Mouse (Mus musculus): ENCODE measurements around the gene Npdc1. TPM values are rescaled to one million over a fixed set of nuclear protein-coding genes. Genes with fewer than 3 reads are reported as not detected.

The Npdc1 gene
- polyA plus RNA-seq, 1 experiment from 2014 or later = 408 TPM

GRCm38 (mm10) chr2:25434292-25434691 is 35.1 kb downstream of the Npdc1 start:
- Histone ChIP-seq H3K4me1 (peaks cover 21% of the 10 kb centered on the region), H3K36me3 (peaks cover 41% of the 10 kb centered on the region), H3K9me3 (no peaks in the 10 kb centered on the region), H3K27ac (replicated peaks) (no peak overlapping the region), H3K9ac (replicated peaks) (no peak overlapping the region), H3K4me3 (no peak overlapping the region), H3K4me2 (replicated peaks) (no peak overlapping the region), H3K27me3 (peaks cover 2% of the 10 kb centered on the region; the same call in 1 of the 2 replicates)
- 91% methylated on average over 8 of the region's 8 CpGs for WGBS
- ATAC-seq (replicated peaks) = no peak

GRCm38 (mm10) chr2:25436286-25436820 is 37.2 kb downstream of the Npdc1 start:
- Histone ChIP-seq H3K4me3 (no peak overlapping the region), H3K9ac (replicated peaks) (no peak overlapping the region), H3K27ac (replicated peaks) (no peak overlapping the region), H3K9me3 (no peaks in the 10 kb centered on the region), H3K4me1 (peaks cover under 1% of the 10 kb centered on the region; the same call in 1 of the 2 replicates), H3K27me3 (no peaks in the 10 kb centered on the region), H3K36me3 (peaks cover 50% of the 10 kb centered on the region), H3K4me2 (replicated peaks) (no peak overlapping the region)
- ATAC-seq (replicated peaks) = no peak
- 93% methylated on average over 10 of the region's 10 CpGs for WGBS

GRCm38 (mm10) chr2:25441067-25441466 is 41.9 kb downstream of the Npdc1 start:
- H3K9me3 ChIP-seq = no peaks in the 10 kb centered on the region
- H3K27me3 ChIP-seq = no peaks in the 10 kb centered on the region
- H3K27ac ChIP-seq (replicated peaks) = no peak overlapping the region
- no peak for ATAC-seq (replicated peaks)
- H3K36me3 ChIP-seq = peaks cover 77% of the 10 kb centered on the region
- 89% methylated on average over 20 of the region's 20 CpGs for WGBS
- H3K4me1 ChIP-seq = no peaks in the 10 kb centered on the region
- no peak overlapping the region for H3K4me2 ChIP-seq (replicated peaks)
- no peak overlapping the region for H3K4me3 ChIP-seq
- no peak overlapping the region for H3K9ac ChIP-seq (replicated peaks)

- H3K4me2 ChIP-seq (replicated peaks) = no peak overlapping the region
- no peaks in the 10 kb centered on the region for H3K4me1 ChIP-seq
- H3K27ac ChIP-seq (replicated peaks) = no peak overlapping the region
- peaks cover 82% of the 10 kb centered on the region for H3K36me3 ChIP-seq
- no peak overlapping the region for H3K9ac ChIP-seq (replicated peaks)
- no peaks in the 10 kb centered on the region for H3K9me3 ChIP-seq
- ATAC-seq (replicated peaks) = no peak
- H3K27me3 ChIP-seq = no peaks in the 10 kb centered on the region
- WGBS = 91% methylated on average over 14 of the region's 14 CpGs
- no peak overlapping the region for H3K4me3 ChIP-seq
Measured at GRCm38 (mm10) chr2:25442682-25443081, 43.5 kb downstream of the Npdc1 start.

- Histone ChIP-seq H3K36me3 (peaks cover 21% of the 10 kb centered on the region; the same call in 1 of the 2 replicates), H3K9ac (replicated peaks) (no peak overlapping the region), H3K4me2 (replicated peaks) (no peak overlapping the region), H3K4me1 (no peaks in the 10 kb centered on the region), H3K9me3 (no peaks in the 10 kb centered on the region), H3K27me3 (no peaks in the 10 kb centered on the region), H3K4me3 (no peak overlapping the region), H3K27ac (replicated peaks) (no peak overlapping the region)
- WGBS = 90% methylated on average over 8 of the region's 8 CpGs
- no peak for ATAC-seq (replicated peaks)
Measured at GRCm38 (mm10) chr2:25450853-25451647, 51.9 kb downstream of the Npdc1 start.

- no peaks in the 10 kb centered on the region for H3K4me1 ChIP-seq
- H3K4me2 ChIP-seq (replicated peaks) = no peak overlapping the region
- H3K9ac ChIP-seq (replicated peaks) = no peak overlapping the region
- peaks cover 5% of the 10 kb centered on the region; the same call in 1 of the 2 replicates for H3K36me3 ChIP-seq
- no peaks in the 10 kb centered on the region for H3K9me3 ChIP-seq
- no peak for ATAC-seq (replicated peaks)
- no peak overlapping the region for H3K4me3 ChIP-seq
- H3K27me3 ChIP-seq = no peaks in the 10 kb centered on the region
- WGBS = 32% methylated on average over 1 of the region's 1 CpGs
- no peak overlapping the region for H3K27ac ChIP-seq (replicated peaks)
Measured at GRCm38 (mm10) chr2:25452951-25453350, 53.8 kb downstream of the Npdc1 start.

- no peak within 1 kb of the TSS for H3K9ac ChIP-seq (replicated peaks)
- ATAC-seq (replicated peaks) = no peak
- H3K27ac ChIP-seq (replicated peaks) = no peak within 1 kb of the TSS
- H3K27me3 ChIP-seq = no peaks in the 10 kb centered on the region
- H3K4me1 ChIP-seq = peaks cover 21% of the 10 kb centered on the region
- H3K4me2 ChIP-seq (replicated peaks) = no peak within 1 kb of the TSS
- H3K36me3 ChIP-seq = no peaks in the 10 kb centered on the region
- no peaks in the 10 kb centered on the region for H3K9me3 ChIP-seq
- H3K4me3 ChIP-seq = no peak within 1 kb of the TSS
- WGBS = 68% methylated on average over 14 of the region's 14 CpGs
Measured at GRCm38 (mm10) chr2:25456205-25456953, 57.2 kb downstream of the Npdc1 start, which contains the start of gene Clic3. Clic3 (plus strand) TSS chr2:25456838.

- no peak overlapping the region for H3K4me3 ChIP-seq
- no peaks in the 10 kb centered on the region for H3K9me3 ChIP-seq
- no peaks in the 10 kb centered on the region for H3K27me3 ChIP-seq
- peaks cover 26% of the 10 kb centered on the region for H3K4me1 ChIP-seq
- H3K36me3 ChIP-seq = no peaks in the 10 kb centered on the region
- no peak for ATAC-seq (replicated peaks)
- 86% methylated on average over 9 of the region's 9 CpGs for WGBS
- H3K27ac ChIP-seq (replicated peaks) = no peak overlapping the region
- H3K4me2 ChIP-seq (replicated peaks) = no peak overlapping the region
- no peak overlapping the region for H3K9ac ChIP-seq (replicated peaks)
Measured at GRCm38 (mm10) chr2:25457022-25457896, 58.1 kb downstream of the Npdc1 start.

GRCm38 (mm10) chr2:25458911-25459310 is 59.8 kb downstream of the Npdc1 start:
- no peak overlapping the region for H3K4me2 ChIP-seq (replicated peaks)
- no peaks in the 10 kb centered on the region for H3K27me3 ChIP-seq
- no peak overlapping the region for H3K27ac ChIP-seq (replicated peaks)
- H3K9me3 ChIP-seq = no peaks in the 10 kb centered on the region
- H3K4me3 ChIP-seq = no peak overlapping the region
- H3K4me1 ChIP-seq = peaks cover 26% of the 10 kb centered on the region
- no peaks in the 10 kb centered on the region for H3K36me3 ChIP-seq
- ATAC-seq (replicated peaks) = no peak
- 84% methylated on average over 5 of the region's 5 CpGs for WGBS
- H3K9ac ChIP-seq (replicated peaks) = no peak overlapping the region
